Mouse (Mus musculus) hindbrain, embryonic 14.5 days (tissue): Measurements from ENCODE around the gene Odf3l2. TPM values are rescaled to one million over a fixed set of nuclear protein-coding genes. Genes with fewer than 3 reads are reported as not detected.

Experiments
- ATAC-seq: fragments of 200-750 bp; cut with Nextera tagmentation; 2 replicates; pipeline ENCODE4 v1.8.0; 2017; ENCODE audit warnings: moderate number of reproducible peaks, mild to moderate bottlenecking, moderate TSS enrichment, moderate library complexity; ENCODE audit not compliant: low FRiP score
- DNase-seq: peaks from one replicate; pipeline ENCODE4 v3.0.0-alpha.2; 2015; ENCODE audit warnings: low spot score
- H3K27ac ChIP-seq: fragments of 300-500 bp; sonication (generic); 2 replicates; pipeline ENCODE4 v1.5.1; 2014; ENCODE audit warnings: mild to moderate bottlenecking, moderate library complexity
- H3K27me3 ChIP-seq: fragments of 300-500 bp; sonication (generic); 2 replicates; pipeline ENCODE4 v1.6.1; 2014; ENCODE audit warnings: mild to moderate bottlenecking, low read length, mixed read lengths; ENCODE audit not compliant: control insufficient read depth, insufficient read depth
- H3K36me3 ChIP-seq: fragments of 300-500 bp; sonication (generic); replicated peaks from 2 replicates; pipeline ENCODE4 v1.6.1; 2014; ENCODE audit not compliant: control insufficient read depth, insufficient read depth
- H3K4me1 ChIP-seq: fragments of 300-500 bp; sonication (generic); replicated peaks from 2 replicates; pipeline ENCODE4 v1.6.1; 2014; ENCODE audit warnings: antibody characterized with exemption, low read length, mixed read lengths; ENCODE audit not compliant: control insufficient read depth, insufficient read depth
- H3K4me2 ChIP-seq: fragments of 300-500 bp; sonication (generic); replicated peaks from 2 replicates; pipeline ENCODE4 v1.6.1; 2014; ENCODE audit warnings: mild to moderate bottlenecking, moderate library complexity
- H3K4me3 ChIP-seq: fragments of 300-500 bp; sonication (generic); replicated peaks from 2 replicates; pipeline ENCODE4 v1.5.1; 2014; ENCODE audit warnings: mild to moderate bottlenecking, low read length
- H3K9ac ChIP-seq: fragments of 300-500 bp; sonication (generic); 2 replicates; pipeline ENCODE4 v1.6.1; 2014
- H3K9me3 ChIP-seq: fragments of 300-500 bp; sonication (generic); 2 replicates; pipeline ENCODE4 v1.6.1; 2016; ENCODE audit warnings: low read length; ENCODE audit not compliant: control insufficient read depth
- WGBS: fragments of 180-500 bp; shearing (Covaris S2); extraction: QIAGEN DNeasy Blood & Tissue Kit; methylation state at CpG from one replicate; pipeline ENCODE4 v1.1.7; 2014; 5-methylcytosine and 5-hydroxymethylcytosine counted together
- polyA plus RNA-seq: library from polyadenylated mRNA; unstranded; fragments of >200 nt; fragmentation: Nextera tagmentation; extraction: Ambion mirVana; gene quantifications from 2 replicates; pipeline ENCODE4 v1.2.1, GENCODE M21; 2014

Gene Odf3l2
- polyA plus RNA-seq, 1 experiment from 2014 or later: 0.31 TPM

GRCm38 (mm10) chr10:79637128-79638110 lies 8.1 kb downstream of the Odf3l2 start, which contains the start of gene Shc2:
TSS of gene Shc2 (minus strand) at chr10:79637918.
- H3K4me3 ChIP-seq: peak within 1 kb of the TSS; percentile 88
- under 1% methylated on average over 102 of the region's 116 CpGs for WGBS
- no peaks in the 10 kb centered on the region for H3K36me3 ChIP-seq
- no peaks in the 10 kb centered on the region for H3K9me3 ChIP-seq
- H3K27me3 ChIP-seq: no peaks in the 10 kb centered on the region
- H3K4me2 ChIP-seq: peak within 1 kb of the TSS; percentile 85
- peak; percentile 85 for ATAC-seq
- H3K4me1 ChIP-seq: peaks cover 10% of the 10 kb centered on the region
- H3K27ac ChIP-seq: peak within 1 kb of the TSS; percentile 95
- DNase-seq: peak; percentile 84
- H3K9ac ChIP-seq: peak within 1 kb of the TSS; percentile 97

- DNase-seq (no peak), ATAC-seq (peak; percentile 4; the same call in 1 of the 2 replicates)
- H3K9me3 ChIP-seq: no peaks in the 10 kb centered on the region
- no peaks in the 10 kb centered on the region for H3K36me3 ChIP-seq
- peaks cover 10% of the 10 kb centered on the region for H3K4me1 ChIP-seq
- peak overlapping the region; percentile 95 for H3K27ac ChIP-seq
- H3K4me3 ChIP-seq: peak overlapping the region; percentile 88
- H3K9ac ChIP-seq: peak overlapping the region; percentile 97
- H3K4me2 ChIP-seq: peak overlapping the region; percentile 85
- no peaks in the 10 kb centered on the region for H3K27me3 ChIP-seq
- WGBS: 69% methylated on average over 8 of the region's 8 CpGs
Measured at GRCm38 (mm10) chr10:79636287-79636686, 9.3 kb downstream of the Odf3l2 start.

GRCm38 (mm10) chr10:79633006-79633777 lies 12.3 kb downstream of the Odf3l2 start:
- no peak overlapping the region for H3K9ac ChIP-seq
- 90% methylated on average over 17 of the region's 17 CpGs for WGBS
- no peaks in the 10 kb centered on the region for H3K9me3 ChIP-seq
- H3K27ac ChIP-seq: no peak overlapping the region
- H3K4me3 ChIP-seq: no peak overlapping the region
- ATAC-seq: no peak
- peaks cover 4% of the 10 kb centered on the region for H3K4me1 ChIP-seq
- no peaks in the 10 kb centered on the region for H3K27me3 ChIP-seq
- DNase-seq: no peak
- no peaks in the 10 kb centered on the region for H3K36me3 ChIP-seq
- no peak overlapping the region for H3K4me2 ChIP-seq

GRCm38 (mm10) chr10:79631432-79631831 lies 14.1 kb downstream of the Odf3l2 start:
- ATAC-seq (peak; percentile 22; the same call in 1 of the 2 replicates), DNase-seq (peak; percentile 63)
- Histone ChIP-seq H3K27ac (no peak overlapping the region), H3K27me3 (no peaks in the 10 kb centered on the region), H3K9me3 (no peaks in the 10 kb centered on the region), H3K9ac (no peak overlapping the region), H3K36me3 (no peaks in the 10 kb centered on the region), H3K4me3 (no peak overlapping the region), H3K4me2 (no peak overlapping the region), H3K4me1 (no peaks in the 10 kb centered on the region; the same call in 1 of the 2 replicates)
- WGBS: 77% methylated on average over 4 of the region's 4 CpGs

DNA sequence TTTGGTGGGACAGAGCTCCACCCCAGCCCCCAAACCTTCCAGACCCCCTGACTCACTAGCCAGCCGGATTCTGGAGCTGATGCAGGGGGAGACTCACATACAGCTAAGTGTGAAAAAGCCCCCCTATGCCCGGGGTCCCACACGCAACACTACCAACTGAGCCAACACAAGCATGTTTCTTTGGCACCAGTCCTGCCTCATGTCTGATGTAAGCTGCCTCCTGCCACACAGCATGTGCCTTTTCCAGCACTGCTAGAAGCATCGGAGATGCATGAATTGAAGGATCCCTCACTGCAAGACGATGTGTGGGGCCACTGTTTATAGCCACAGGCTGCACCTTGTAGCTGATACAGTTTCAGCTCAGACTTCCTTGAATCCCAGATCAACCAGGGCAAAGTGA lies 17.2 kb downstream of the Odf3l2 start:
- H3K4me2 ChIP-seq: no peak overlapping the region
- WGBS: 88% methylated on average over 5 of the region's 5 CpGs
- H3K9ac ChIP-seq: no peak overlapping the region
- DNase-seq: no peak
- no peaks in the 10 kb centered on the region for H3K4me1 ChIP-seq
- no peaks in the 10 kb centered on the region for H3K36me3 ChIP-seq
- no peak overlapping the region for H3K27ac ChIP-seq
- no peaks in the 10 kb centered on the region for H3K27me3 ChIP-seq
- no peak overlapping the region for H3K4me3 ChIP-seq
- ATAC-seq: no peak
- H3K9me3 ChIP-seq: no peaks in the 10 kb centered on the region

DNA sequence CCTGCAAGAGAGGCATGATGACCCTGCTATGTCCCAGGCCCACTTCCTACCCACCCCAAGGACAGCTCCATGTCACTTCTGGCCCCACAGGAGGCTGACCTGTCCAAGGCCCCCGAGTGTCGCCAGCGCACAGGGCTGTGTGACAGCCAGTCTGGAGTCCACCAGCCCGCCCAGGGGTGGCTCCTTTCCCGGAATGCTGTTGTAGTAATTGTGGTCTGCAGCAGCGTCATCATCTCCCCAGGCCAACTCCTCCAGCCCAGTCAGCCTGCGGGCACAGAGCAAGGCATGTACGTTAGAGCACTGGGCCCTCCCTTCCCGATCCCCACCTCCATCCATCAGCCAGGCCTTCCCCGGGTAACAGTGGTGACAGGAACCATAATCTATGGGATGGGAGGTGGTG lies 19.4 kb downstream of the Odf3l2 start:
- Histone ChIP-seq H3K4me1 (no peaks in the 10 kb centered on the region), H3K9me3 (no peaks in the 10 kb centered on the region), H3K36me3 (no peaks in the 10 kb centered on the region; the same call in 1 of the 2 replicates), H3K27ac (no peak overlapping the region), H3K4me2 (no peak overlapping the region), H3K9ac (no peak overlapping the region), H3K4me3 (no peak overlapping the region), H3K27me3 (no peaks in the 10 kb centered on the region)
- 80% methylated on average over 10 of the region's 10 CpGs for WGBS
- ATAC-seq: no peak; the same call in 1 of the 2 replicates
- DNase-seq: no peak

GRCm38 (mm10) chr10:79625398-79625797 lies 20.1 kb downstream of the Odf3l2 start:
- H3K36me3 ChIP-seq: no peaks in the 10 kb centered on the region; the same call in none of the 2 replicates
- H3K9ac ChIP-seq: no peak overlapping the region
- WGBS: 74% methylated on average over 9 of the region's 9 CpGs
- DNase-seq: no peak
- H3K9me3 ChIP-seq: no peaks in the 10 kb centered on the region
- H3K4me1 ChIP-seq: no peaks in the 10 kb centered on the region
- no peak overlapping the region for H3K4me2 ChIP-seq
- H3K27me3 ChIP-seq: no peaks in the 10 kb centered on the region
- no peak overlapping the region for H3K4me3 ChIP-seq
- no peak overlapping the region for H3K27ac ChIP-seq
- no peak for ATAC-seq

- WGBS: 48% methylated on average over 12 of the region's 12 CpGs
Measured at GRCm38 (mm10) chr10:79623950-79624349, 21.6 kb downstream of the Odf3l2 start.

DNA sequence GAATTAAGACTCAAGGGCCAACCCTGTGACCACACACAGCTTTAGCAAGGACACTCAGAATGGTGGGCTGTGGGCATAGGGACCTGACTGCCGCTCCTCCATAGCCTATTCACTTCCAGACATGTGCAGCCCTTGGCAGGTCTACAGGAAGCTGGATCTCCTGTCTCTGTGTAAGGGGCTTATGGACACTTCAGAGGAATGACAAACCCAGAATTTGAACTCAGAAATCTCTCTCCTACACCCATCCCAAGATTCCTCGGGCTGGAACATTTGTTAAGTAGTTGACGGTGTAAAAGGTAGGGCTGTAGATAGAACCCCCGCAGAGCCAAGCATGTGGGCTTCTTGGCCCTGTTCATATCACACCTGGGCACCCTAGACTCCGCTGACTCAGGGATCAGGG lies 29.2 kb downstream of the Odf3l2 start:
- no peak overlapping the region for H3K9ac ChIP-seq
- WGBS: 85% methylated on average over 5 of the region's 5 CpGs
- no peaks in the 10 kb centered on the region for H3K9me3 ChIP-seq
- no peak for DNase-seq
- H3K36me3 ChIP-seq: peaks cover 6% of the 10 kb centered on the region
- H3K4me3 ChIP-seq: no peak overlapping the region
- peaks cover 20% of the 10 kb centered on the region for H3K27me3 ChIP-seq
- H3K4me2 ChIP-seq: no peak overlapping the region
- peaks cover 20% of the 10 kb centered on the region for H3K4me1 ChIP-seq
- no peak overlapping the region for H3K27ac ChIP-seq
- no peak for ATAC-seq

More at GRCm38 (mm10) chr10:79623950-79624349, 21.6 kb downstream of the Odf3l2 start:
- no peak for ATAC-seq
- no peaks in the 10 kb centered on the region for H3K9me3 ChIP-seq
- no peak overlapping the region for H3K4me3 ChIP-seq
- H3K4me1 ChIP-seq: no peaks in the 10 kb centered on the region
- H3K27me3 ChIP-seq: no peaks in the 10 kb centered on the region
- H3K9ac ChIP-seq: no peak overlapping the region
- DNase-seq: no peak
- H3K27ac ChIP-seq: no peak overlapping the region
- H3K36me3 ChIP-seq: peaks cover 6% of the 10 kb centered on the region
- no peak overlapping the region for H3K4me2 ChIP-seq
